Mouse (Mus musculus) layer of hippocampus, adult 11-12 months (tissue): ENCODE data around the gene Nipsnap2.
"Not testable (repeated sequence)": the region's sequence is repeated elsewhere in the genome, so short reads cannot be mapped to it uniquely, and the experiment has no call there.

Experiments
- DNase-seq: peaks from one replicate; pipeline ENCODE4 v3.0.0; 2022; ENCODE audit warnings: low spot score

Gene Nipsnap2

DNA sequence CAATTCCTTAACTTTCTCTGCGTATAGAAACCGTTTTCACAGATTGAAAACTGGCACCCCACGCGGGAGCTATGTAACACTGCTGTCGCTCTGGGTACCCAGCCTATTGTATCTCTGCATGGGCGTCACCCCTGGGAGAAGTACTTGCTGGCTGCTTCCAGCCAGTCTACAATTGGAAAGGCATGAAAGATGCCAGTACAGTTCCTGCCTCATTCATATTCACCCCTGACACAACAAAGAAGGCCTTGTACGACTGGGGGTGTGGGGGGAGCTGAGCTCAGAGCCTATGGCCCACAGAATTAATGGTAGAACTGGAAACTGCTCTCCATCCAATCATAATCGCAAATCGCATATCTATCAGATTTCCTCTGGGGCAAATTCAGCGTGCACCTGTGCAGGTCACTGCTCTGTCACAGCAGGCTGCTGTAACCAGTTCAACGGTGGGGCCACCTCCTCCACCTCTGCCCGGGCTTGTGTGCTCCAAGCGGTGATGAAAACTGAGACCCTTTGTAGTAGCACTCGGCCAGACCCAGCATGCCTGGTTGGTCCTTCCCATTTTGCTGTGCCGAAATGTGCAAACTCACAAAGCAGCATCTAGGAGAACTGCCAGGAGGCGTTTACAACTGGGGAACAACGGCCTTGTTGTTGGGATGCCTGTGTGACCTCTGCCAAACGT is 37.1 kb downstream of the Nipsnap2 start:
- peak; percentile 79 for DNase-seq

DNA sequence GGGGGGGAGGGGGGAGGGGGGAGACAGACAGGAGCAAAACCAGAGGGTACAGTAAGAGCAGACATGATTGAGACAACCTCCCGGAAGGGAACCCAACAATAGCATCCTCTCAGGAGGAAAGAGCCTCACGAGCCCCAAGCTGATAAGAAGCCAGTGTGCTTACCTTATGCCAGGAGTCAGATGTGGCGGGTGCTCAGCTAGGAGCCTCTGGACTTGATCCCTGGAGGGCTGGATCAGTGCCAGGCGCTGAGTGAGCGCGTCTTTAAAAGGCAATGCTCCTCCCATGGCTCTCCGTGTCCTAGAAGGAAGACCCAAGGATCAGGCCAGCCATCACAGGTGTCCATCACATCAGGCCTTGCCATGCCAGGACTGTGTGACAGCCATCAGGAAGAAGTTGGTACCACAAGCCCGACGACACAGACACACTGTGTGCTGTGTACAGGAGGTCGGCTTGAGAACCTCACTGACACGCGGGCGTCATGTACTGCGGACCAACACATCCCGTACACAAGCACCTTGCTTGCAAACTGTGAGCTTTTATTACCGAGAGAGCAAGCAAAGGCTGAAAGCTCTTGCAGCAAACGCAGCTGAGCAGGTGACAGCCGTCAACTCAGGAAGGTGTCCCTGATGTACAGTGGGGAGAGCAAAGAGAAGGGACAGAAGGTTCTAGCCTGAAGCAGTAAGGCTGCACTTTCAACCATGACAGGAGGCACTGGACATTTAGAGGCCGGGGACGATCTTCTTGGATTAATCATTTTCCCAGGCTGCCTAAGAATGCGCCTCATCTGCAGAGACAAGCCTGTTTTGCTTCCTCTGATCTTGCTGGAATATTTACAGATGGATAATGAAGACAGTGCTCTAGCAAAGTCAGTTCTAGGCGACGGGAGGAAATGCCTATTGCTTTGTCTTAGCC is 45.8 kb downstream of the Nipsnap2 start:
- no peak for DNase-seq

DNA sequence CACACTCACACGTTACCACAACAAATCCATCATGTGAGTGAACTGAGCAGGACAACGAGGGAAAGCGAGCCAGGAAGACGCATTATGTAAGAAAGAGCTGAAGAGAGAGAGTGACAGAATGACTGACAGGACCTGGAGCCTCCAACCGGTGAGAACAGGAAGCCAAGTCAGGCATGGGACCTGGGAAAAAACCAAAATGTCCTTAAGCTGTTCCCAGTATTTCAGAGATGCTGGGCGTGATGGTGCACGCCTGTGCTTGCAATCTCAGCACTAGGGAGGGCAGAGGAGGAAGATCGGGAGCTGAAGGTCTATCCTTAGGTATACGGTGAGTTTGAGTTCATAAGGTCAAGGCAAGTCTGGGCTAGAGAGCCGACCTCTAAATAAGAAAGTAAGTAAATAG is 47.6 kb downstream of the Nipsnap2 start:
- no peak for DNase-seq

DNA sequence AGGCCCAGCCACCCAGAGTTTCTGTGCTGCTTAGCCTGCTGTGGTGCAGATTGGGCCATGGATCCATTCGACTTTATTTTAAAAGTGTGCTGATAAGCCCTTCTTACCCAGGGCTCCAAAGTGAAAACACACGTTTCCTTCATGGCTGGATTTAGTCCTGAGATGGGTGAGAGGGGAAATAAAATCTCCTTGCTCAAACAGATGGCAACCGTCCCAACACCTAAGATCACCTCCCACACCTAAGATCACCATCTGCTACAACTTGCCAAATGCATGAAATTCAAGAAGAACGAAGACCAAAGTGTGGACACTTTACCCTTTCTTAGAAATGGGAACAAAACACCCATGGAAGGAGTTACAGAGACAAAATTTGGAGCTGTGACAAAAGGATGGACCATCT is 48.5 kb downstream of the Nipsnap2 start:
- not testable (repeated sequence) for DNase-seq

DNA sequence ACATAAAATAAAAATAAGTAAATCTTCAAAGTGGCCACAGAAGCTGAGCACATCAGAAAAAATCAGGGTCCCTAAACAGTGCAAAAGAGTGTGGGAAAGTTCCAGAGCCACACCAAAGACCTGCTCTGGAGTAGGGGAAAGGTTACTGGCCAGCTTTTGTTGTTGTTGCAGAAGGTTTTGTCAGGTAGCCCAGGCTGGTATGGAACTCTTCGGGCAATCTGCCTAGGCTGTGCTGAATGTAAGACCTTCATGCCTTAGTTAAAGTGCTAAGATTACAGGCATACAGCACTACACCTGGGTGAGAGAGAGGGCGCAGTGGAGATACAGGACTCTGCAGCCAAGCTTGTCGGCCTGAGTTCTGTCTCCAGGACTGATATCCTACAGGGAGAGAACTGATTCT is 49.8 kb downstream of the Nipsnap2 start:
- DNase-seq, result no peak

DNA sequence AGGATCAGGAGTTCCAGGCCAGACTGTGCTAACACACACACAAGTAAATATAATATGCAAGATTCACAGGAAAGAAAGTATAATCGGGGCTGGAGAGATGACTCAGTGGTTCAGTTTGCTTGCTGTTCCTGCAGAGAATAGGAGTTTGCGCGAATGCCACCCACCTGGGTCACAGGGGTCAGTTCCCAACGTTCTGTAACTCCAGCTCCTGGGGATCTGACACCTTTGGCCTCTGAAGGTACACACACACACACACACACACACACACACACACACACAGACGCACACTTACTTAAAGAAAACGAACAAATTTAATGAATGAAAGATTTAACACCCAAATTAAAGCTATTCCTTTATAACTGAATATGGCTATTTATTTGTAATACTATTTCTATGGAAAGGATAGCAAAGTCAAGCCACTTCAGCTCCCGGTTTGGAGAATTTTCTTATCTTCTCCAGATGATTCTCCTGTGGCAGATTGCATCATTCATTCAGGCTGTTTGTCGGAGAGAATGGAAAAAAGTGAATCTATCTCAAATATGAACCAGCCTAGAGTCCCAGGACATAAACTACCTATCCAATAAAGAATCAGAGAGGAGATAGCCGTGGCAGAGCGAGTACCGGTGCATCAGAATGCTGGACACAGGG is 53.6 kb downstream of the Nipsnap2 start:
- no peak for DNase-seq

DNA sequence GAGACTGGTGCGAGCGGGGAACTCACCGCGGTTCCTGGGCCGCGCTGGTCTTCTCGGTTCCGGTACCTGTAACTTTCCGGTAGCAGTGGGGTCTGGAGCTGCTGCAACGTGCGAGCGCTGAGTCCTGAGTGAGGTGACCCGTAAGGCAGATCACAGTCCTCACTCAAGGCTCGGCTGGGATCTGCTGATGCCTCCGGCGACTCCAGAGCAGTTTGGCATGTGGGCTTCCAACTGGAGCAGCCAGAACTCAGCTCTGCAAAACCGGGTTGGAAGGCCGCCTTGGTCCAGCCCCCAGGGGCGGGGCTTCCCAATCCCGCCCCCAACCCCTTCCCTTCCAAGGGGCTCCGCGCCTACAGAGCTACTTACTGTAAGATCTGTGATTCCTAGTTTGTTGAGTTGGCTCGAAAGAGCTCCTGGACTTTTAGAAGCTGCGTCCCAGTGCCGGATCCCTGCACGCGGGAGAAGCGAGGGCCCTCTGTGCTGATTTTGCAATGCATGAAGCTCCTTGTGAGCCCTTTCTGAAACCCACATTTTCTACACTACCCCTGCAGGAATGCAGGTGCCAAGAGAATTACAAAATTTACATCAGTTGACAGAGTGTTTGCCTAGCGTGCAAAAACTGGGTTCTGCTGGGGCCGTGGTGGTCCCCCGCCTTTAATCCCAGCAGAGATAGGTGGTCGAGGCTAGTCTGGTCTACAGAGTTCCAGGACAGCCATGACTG is 54.3 kb downstream of the Nipsnap2 start:
- DNase-seq, result peak; percentile 77

DNA sequence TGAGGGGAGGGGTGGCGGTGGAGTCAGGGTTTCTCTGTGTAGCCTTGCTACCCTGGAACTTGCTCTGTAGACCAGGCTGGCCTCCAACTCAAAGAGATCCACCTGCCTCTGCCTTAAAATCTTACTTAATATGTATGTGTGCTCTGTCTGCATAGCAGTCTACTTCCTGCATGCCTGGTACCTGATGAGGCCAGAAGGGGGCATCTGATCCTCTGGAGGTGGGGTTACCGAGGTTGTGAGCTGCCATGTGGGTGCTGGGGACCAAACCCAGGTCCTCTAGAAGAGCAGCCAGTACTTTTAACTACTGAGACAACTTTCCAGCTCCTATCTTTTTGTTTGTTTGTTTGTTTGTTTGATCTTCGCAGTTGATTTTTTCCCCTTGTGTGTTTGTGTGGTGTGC is 55.3 kb downstream of the Nipsnap2 start:
- DNase-seq, result no peak

DNA sequence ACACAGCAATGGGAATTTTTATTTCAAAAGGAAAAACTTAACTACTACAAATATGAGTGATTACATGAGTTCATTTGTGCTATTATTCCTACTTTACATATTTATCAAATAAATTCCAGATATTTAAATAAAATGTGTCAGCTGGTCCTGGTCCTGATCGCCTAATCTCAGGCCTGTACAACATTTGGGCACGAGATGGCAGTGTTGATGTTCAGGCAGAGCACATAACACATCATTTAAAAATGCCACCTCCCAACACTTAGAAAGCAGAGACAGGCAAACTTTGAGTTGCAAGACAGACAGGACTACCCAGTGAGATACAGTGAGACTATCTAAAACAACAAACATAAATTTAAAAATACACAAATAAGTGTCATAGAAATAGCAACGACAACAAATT is 57.3 kb downstream of the Nipsnap2 start:
- peak; percentile 37 for DNase-seq

DNA sequence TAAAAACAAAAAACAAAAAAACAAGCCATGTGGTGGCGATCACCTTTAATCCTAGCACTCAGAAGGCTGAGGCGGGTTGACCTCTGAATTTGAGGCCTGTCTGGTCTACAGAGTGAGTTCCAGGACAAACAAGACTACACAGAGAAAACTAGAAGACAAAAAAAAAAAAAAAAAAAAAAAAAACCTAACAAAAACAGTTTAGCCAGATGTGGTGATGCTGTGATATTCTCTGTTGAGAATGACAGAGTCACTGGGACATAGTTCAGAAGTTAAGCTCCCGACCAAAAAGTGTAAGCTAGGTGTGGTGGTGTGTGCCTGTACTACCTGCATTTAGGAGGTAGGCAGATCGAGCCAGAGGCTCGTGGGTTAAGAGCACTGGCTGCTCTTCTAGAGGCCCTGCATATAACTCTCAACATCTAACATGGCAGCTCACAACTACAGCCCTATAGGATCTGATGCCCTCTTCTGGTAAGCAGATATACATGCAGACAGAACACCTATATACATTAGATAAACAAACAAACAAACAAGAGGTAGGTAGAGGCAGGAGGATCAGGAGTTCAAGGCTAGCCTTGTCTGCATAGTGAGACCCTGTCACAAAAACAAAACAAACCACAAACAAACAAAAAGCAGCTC is 60.5 kb downstream of the Nipsnap2 start:
- no peak for DNase-seq

DNA sequence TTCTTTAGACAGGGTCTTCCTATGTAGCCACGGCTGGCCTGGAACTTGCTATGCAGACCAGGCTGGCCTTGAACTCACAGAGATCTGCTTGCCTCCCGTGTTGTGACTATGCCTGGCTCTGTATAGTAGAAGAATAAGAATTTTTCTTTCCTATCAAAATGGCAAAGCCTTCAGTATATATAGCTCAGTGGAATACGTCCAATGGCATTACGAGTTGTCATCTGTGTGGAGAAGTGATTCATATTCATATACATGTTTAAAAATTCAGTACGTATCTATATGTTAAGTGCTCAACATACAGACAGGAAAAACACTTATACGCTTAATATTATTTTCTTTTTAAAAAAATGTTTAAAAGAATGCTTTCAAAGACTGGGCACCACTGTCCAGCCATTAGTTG is 61.3 kb downstream of the Nipsnap2 start:
- DNase-seq, result no peak

DNA sequence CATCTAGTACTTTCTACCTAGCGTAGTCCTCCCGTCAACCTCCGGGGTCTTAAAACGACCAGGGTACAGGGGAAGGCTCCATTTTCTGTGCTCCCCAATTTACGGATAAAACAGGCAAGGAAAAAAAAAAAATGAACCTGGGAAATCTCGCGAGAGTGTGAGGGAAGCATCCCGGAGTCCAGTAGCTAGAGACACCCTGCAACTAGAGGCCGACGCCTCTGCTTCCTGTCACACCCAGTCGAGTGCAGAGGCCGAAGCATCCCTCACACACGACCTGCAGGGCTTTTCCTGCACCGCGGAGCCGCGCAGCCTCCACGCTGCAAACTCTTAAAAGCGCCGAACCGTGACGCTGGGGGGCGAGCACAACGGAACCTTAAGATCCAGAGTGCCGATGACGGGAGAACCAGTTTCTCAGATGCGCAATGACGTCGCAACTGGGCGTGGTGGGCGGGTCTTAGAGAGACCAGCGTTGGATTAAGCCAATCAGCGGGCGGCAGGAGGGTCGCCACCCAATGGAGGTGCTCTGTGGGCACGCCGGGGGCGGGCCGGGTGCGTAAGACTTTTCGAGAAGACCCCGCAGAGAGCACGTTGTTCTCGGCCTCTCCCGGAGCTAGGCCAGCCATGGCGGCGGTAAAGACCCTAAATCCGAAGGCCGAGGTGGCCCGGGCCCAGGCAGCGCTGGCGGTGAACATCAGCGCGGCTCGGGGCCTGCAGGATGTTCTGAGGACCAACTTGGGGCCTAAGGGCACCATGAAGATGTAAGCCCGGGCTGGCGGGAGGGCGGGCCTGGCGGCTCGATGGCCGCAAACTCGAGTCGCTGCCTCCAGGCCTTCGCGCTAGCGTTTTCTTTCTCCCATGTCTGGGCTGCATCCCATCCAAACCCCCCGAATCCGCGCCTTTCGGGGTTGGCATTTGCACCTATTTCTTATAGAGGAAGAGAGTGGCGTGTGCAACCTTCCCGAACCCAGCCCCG is 62.2 kb downstream of the Nipsnap2 start, which contains the start of gene Psph:
Gene Psph, minus strand, starts transcription at position 632 of the 973 bp plus-strand sequence.
- peak; percentile 97 for DNase-seq

DNA sequence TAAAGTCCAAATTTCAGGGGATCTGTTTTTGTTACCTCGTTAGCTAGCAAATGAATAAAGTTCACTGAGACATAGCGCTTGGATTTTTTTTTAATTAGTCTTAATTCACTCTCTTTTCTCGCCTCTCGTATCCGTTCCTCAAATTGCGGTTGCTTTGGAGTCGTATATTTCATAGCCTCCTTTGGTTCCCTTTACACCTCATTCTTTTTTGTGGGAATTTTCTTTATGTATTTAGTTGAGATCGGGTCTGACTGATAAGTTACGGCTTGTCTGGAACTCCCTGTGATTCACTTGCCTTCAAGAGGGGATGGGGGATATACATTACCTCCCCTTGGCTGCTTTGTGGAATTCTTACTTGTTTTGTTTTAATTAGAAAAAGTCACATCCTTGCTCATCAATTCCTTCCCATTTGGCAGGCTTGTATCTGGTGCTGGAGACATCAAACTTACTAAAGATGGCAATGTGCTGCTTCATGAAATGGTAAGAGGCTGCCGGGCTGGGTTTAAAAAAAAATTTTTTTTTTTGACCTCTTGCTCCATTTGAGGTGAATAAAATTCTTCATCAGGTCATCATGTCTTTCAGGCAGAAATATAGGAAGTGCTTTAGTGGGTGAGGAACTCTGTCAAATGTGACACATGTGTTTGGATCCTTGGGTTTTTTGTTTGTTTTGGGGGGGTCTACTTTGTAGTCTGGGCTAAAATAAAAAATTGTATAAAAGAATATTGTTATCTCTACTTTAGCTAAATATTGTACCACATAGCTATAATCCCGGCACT is 63.1 kb downstream of the Nipsnap2 start:
- DNase-seq, result no peak

DNA sequence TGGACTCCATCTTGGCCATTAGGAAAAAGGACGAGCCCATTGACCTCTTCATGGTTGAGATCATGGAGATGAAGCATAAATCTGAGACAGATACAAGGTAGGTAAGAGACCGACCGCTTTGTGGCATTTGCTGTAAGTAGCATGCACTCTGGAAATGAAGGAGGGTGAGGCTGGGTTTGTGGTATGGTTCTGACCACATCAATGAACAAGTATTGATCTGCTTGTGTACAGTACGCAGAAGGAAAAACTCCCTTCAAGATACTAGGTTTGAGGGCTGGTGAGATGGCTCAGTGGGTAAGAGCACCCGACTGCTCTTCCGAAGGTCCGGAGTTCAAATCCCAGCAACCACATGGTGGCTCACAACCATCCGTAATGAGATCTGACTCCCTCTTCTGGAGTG is 65.7 kb downstream of the Nipsnap2 start:
- not testable (repeated sequence) for DNase-seq
